Mouse (Mus musculus) lung, postnatal 25 days (tissue): ENCODE results near the gene Gjb2.

Experiments used
- DNase-seq: peaks from one replicate; pipeline ENCODE4 v3.0.0; 2022; ENCODE audit warnings: low spot score

Gene Gjb2

DNA sequence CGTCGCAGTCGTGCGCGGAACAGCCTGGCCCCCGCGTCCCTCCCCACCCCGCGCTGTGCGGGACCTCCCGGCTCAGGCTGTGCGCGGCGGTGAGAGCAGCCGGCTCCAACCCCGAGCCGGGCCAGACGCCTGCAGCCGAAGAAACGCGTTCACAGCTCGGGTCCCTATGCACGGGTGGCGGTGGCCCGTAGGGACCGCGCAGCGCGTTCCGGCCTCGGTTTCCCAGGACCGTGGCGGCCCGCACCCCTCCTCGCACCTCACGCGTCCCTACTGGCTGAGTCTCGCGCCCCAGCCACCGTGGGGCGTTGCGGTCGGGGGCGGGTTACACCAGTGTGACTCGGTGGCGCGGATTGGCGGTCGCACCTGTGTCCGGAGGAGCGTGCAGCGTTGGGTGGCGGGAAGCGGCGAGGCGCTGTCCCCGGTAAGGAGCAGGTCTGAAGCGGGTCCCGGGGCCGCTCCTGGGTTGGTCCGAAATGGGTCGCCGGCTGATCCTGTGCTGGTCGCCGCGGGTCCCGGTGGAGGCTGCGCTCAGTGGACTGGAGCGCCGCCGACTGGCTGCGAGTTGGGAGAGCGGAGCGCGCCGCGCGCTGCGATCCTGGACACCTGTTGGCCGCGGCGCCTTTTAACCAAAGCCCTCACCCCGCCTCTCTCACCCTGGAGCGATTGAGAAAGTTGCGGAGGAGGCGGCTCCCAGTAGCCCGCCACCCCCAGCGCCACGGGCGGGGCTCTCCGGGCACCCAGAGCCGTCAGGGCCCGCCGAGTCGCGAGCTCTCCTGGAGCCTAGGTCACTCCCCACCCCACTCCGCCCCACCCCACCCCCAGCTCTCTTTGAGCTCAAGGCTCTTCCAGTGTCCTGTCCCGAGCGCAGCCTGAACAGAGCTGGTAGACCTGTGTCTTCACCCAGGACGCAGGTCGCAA lies at the start of gene Gjb2:
Gjb2 (minus strand) TSS at position 597 of the 918 bp plus-strand sequence.
- DNase-seq = peak; percentile 65

DNA sequence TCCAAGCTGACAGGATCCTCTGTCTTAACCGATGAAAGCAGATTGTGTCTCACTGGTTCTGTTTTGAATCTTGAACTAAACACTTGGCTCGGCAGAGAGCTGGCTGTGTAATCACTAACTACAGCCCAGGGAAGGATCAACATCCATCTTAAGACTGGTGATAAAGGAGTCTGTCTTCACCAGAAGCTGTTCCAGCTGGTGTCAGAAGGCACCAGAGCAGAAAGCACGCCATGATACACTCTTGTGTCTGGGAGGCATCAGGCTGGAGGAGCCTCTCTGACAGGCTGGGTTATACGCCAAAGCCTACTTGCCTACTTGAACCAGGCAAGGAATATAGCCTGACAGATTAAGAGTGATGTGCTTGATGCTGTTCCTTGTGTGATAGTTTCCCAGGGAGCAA lies 41.2 kb upstream of the Gjb2 start:
- DNase-seq = no peak

DNA sequence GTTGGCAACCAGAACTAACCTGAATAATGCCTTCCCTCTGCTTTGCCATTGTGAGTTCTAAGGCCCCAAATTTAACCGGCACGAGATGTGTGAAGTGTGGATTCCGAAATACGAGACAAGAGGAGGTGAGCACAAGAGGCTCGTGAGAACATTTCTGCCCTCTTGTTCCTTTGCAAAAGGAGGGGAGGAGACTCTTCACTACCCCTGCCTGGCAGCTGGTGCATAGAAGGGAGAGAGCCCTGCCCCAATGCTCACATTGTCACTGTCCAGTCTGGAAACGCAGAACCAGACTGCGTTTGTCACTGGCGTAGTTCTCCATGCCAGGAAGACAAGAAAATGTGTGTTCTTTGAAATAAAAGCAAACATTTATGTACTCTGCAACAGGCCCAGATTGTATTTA lies 30.8 kb upstream of the Gjb2 start:
- DNase-seq = no peak

DNA sequence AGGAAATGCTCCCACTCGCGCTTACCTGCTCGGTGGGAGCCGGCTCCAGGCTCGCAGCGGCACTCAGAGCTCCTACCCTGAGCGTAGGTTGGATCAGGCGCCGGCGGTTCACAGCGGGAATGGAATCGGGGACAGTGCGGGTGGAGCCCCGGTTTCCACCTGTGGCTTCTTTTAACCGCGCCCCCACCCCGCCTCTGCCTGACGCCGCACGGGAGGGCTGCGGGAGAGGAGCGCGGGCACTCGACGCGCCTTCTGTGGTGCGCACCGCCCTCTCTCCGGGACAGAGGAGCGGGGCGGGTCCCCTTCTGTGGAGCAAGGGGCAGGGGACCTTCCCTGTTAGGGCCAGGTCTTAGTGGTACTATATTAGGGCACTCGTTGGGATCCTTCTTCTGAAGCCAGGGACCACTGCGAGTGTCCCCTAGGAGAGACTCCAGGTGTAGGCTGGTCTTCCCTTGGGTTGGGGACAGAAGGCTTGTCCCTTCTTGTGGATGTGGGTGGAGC lies 28.7 kb upstream of the Gjb2 start, which contains the start of gene Gjb6:
Gjb6 (minus strand) TSS at position 451 of the 501 bp plus-strand sequence.
- no peak for DNase-seq

DNA sequence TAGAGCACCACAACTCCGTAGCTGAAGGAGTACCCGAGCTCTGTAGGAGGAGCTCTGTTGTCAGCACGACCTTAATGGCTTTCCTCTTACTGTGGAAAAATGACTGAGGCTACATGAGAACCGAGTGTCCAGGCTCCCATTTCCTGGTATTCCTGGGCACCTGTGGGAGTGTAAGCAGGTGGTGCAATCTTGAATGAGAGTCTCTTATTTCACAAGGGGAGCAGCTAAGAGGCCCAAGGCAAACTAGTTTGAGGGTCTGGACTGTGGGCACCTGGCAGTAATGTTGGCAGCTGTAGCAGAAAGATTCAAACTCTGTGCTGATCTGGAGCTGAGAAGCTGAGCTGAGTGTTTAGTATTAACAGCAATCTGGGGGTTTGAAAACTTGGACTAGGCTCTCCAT lies 22.9 kb upstream of the Gjb2 start:
- peak; percentile 36 for DNase-seq

DNA sequence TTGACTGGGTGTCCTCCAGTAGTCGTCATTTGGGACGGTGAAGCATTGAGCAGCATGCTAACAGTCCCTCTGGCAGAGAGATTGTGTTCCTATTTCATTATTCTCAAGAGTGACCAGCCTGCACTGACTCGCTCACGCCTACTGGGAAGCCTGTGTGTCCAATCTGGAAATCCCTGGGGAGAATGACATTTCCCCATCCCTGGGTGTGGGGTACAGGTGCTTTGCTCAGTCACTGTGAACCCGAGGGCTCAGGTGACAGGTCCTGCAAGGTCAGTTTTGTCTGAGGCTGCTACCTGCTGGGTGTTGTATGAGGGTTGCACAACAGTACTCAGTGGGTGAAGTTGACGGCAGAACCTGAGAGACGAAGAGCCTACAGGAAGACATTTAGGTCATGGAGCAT lies 17.8 kb upstream of the Gjb2 start:
- DNase-seq = no peak

DNA sequence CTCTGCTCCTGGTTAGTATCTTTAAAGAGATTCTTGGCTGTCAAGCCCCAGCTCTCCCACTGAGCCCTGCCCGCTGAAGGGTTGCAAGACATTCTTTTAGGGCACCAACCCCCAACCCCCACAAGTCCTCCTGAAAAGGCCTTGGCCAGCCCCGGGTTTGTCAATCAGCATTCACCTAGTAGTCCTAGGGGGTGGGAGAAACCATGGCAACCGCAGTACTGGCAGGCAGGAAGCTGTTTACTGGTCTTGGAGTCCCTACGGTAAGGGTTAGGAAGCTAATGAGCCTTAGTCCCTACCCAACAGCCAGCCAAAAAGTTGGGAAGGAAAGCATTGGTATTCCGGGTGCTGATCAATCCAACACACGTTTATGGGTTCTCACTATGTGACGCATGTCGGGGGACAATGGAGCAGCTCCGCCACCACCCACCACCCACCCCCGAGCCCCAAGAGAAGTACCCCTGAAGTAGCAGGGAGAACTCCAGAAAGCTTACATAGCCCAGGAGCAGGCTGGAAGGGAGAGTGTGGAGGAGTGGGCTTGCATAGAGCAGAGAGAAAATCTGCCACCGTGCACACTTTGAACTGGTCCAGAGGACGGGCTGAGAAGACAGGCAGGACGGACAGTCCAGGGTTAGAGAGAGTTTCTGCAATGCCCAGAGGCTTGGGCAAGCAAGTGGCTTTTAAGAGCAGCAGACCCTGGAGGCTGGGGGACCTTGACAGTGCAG lies 11.5 kb upstream of the Gjb2 start, which contains the start of gene Gm4491:
Gm4491 (minus strand) TSS at position 61 of the 722 bp plus-strand sequence.
- no peak for DNase-seq

DNA sequence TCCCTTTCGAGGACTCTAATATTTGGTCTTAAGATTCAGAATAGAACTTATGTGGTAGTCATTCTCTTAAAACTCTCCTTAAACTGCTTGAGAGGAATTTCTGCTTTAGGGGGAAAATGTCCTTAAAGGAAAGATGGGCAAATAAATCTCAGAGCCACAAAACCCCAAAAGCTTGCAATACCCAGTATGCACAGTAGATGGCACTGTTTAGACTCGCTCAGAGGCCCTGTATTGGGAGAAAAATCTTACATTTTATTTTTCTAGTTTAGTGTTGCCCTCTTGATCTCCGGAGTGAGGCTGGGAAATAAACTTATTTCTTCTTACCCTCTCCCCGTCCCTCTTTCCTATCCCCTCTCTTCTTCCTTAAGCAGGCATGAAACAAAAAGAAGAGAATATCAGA lies 4.7 kb upstream of the Gjb2 start:
- peak; percentile 27 for DNase-seq

DNA sequence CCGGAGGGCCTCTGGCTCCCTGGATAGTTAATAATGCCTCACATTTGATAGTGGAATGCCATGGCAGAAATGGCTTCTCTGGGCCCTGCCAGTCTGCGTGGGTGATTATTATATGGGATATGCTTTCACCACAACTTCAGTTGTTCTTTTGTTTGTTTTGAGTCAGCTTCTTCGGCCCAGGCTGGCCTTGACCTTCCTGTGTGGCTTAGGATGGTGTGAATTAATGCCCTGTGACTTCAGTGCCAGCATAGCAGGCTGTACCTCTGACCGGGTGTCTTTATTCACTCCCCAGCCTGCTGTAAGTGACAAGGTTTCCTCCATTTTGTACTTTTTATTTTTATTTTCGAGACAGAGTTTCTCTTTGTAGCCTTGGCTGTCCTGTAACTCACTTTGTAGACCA lies 3.4 kb upstream of the Gjb2 start:
- DNase-seq = no peak

DNA sequence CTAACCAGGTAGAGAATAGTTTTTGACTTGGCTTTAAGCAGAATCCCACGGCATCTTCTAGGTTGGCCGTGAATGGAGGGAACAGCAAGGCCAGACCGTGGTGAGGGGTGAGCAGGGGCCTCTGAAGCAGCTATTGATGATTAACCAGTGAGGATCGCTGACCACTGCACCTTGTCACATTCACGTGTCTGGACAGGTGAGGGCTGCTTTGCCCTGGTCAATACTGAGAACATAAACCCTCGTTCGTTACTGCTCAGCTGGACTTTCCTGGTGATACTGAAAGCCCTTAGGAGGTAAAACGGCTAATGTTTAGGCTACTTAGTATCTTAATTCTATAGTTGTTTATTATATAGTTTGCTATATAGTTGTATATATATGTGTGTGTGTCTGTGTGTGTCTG lies 2.6 kb upstream of the Gjb2 start:
- DNase-seq = no peak

DNA sequence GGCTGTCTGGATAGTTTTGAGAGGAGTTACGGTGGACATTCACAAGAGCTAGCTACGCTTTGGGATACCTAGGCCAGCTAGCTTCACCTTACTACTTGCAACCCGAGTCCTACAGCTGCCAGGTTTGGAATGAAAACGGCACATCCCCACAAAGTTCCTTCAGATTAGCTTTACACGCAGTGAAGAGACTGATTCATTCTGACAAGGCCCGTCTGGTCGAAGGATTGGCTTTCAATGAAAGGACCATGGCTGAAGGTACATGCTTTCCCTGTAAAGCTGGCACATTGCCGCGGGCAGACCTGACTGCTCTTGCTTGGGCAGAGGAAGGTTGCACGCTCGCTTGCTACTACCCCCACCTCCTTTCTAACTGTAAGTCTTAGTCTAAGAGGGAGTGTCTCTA lies 1.2 kb upstream of the Gjb2 start:
- no peak for DNase-seq

DNA sequence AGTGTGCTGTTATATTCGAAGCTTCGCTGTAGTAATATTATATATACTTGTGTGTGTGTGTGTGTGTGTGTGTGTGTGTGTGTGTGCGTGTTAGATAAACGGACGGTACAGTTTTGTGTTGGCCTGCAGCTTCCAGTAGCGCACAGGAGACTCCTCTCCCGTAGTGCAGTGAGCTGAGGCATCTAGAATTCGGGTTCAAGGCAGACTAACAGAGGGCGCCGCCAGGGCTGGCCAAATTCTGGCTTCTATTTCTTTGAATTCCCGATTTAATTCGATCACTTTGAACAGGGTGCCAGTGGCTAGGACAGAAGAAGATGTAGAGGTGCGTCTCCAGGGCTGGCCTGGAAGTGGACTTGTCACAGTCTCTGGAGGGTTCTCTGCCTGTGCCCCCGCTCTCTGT lies 609 bp upstream of the Gjb2 start:
- no peak for DNase-seq

DNA sequence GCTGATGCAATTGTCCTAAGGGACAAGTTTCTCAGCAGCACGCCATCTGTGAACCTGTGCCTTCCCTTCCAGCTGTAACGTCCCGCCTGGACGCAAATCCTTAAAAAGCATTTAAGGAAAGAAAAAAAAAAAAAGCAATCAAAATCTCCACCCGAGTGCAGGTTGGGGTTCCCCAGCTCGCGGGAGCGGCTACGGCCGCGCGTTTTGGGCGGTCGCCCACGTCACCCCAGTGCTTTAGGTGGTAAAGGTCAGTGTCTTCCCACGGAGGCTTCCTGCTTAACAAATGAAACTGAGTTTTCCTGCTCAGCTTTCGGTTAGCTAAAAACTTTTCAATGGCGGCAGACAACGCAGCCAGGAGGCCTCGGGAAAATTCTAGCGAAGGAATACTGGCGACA lies 794 bp downstream of the Gjb2 start:
- DNase-seq = no peak

DNA sequence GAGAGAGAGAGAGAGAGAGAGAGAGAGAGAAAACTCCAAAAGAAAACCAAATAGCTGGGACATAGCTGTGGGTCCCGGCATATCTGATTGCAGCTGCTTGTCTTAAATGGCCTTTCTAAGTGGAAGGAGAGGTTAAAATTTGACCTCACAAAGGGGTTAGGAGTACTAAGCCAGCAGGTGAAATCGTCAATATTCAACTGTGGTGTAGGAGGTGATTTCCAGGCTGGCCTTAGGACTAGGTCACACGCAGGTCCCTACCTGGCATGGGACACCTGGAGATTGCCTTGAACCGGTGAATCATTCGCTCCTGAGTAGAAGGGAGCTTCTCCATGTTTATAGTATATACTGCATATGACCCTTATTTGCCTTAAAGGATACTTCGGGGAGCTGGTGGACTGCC lies 1.4 kb downstream of the Gjb2 start:
- DNase-seq = no peak

DNA sequence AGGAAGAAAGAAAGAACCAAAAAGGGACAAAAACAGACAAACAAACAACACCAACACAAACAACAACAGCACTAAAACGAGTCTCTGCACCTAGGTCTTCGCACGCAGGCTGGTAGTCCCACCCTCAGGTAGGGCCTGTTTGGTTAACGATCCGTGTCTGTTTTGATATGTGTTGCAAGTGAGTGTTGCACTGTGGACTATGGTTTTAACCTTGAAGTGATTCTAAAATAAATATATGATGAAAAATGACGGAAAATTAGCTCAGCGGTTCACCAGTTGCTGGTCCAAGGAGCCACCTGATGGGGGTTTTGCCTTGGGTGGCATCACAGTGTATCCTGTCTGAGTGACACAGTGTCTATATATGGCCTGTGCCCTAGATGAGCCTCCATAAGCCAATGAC lies 2.9 kb downstream of the Gjb2 start:
- DNase-seq = no peak

DNA sequence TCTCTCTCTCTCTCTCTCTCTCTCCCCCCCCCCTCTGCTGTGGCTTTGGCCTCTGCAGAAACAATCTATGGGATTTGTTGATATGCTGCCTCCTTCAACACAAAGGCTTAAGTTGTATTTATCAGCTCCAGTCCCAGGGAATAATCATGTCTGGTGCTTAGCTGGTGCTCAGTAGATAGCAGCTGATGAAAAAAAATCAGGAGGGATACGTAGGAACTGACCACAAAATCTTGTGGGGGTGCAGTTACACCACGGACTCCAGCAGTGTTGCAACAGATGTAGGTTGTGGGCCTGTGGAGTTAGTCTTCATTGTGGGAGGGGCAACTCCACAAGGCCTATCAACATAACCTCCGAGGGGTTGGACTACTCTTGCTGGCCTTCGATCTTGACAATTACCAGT lies 8.6 kb downstream of the Gjb2 start:
- DNase-seq = no peak

DNA sequence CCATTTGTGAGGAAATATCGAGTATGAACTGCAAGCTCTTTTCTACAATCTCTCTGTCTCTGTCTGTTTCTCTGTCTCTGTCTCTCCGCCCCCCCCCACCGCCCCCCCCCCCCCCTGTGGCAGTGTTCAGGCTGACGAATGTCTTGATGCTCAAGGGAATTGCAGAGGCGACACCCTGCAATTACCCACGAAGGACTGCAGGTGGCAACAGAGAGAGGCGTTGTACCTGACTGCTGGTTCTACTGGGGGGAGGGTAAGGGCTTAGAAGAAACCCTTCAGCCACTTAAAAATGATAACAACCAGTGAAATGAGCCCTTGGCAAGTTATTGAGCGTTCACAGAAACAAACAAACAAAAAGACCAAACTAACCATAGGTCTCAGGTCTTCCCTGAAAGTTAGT lies 11.5 kb downstream of the Gjb2 start:
- DNase-seq = peak; percentile 48

DNA sequence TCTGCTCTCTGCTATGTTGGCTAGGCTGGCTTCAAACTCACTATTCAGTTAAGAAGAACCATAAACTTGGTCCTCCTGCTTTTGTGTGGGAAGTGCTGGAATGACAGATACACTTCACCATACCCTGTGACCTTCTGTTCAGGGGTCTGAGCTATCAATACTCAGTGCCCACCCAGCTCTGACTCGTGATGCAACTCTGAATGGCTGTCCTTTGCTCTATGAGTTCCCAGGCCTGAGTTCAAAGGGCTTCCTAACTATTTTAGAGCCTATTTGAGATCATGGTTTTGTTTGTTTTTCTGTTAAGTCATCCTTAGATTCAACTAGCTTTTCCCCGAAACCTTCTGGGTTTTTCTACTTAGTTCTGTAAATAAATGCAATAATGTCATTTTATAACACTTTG lies 14.5 kb downstream of the Gjb2 start:
- DNase-seq = no peak

DNA sequence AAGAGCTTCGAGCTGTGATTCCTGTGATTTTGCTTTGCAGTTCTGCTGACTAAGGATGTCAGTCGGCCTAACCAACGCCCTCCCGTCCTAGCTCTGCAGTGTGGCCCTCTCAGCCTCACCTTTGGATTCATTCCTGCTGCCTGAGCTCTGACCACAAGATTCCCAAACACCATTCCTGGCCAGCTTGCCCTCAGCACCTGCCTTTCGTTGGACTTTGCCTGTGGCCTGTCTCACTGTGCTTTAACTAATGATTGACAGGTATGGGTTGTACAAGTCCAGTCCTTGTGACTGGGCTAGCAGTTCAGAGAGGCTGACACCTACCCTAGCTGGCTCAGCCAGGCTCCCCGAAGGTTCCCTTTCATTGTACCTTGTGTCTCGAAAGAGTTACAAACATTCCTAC lies 15.4 kb downstream of the Gjb2 start:
- DNase-seq = no peak

DNA sequence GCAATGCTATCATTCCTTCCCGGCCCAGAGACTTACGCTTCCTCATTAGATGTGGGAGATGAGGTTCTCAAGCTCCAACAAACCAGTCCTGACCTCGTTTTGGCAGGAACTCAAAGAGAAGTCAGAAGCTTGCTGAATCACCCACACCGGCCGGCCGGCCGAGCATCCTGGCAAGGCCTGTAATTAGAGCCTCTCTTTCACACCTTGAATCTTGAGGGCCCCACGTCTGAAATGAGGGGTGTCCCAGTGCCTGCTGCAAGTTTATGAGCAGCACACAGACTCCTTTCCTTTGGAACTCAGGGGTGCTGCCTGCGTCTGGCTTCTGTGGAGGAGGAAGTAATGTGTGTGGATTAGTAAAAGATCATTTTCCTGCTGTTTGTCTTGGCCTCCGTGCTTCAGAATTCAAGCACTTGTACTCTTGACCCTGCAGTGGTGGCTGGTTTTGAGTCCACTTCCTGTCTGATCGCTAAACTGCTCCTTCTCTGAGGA lies 20.3 kb downstream of the Gjb2 start:
- peak; percentile 34 for DNase-seq

DNA sequence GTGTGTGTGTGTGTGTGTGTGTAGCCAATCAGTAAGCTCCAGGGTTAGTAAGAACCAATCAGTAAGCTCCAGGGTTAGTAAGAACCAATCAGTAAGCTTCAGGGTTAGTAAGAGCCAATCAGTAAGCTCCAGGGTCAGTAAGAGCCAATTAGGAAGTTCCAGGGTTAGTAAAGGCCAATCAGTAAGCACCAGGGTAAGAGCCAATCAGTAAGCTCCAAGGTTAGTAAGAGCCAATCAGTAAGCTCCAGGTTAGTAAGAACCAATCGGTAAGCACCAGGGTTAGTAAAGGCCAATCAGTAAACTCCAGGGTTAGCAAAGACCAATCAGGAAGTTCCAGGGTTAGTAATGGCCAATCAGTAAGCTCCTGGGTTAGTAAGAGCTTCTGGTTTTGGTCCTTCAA lies 21.6 kb downstream of the Gjb2 start:
- no peak for DNase-seq

DNA sequence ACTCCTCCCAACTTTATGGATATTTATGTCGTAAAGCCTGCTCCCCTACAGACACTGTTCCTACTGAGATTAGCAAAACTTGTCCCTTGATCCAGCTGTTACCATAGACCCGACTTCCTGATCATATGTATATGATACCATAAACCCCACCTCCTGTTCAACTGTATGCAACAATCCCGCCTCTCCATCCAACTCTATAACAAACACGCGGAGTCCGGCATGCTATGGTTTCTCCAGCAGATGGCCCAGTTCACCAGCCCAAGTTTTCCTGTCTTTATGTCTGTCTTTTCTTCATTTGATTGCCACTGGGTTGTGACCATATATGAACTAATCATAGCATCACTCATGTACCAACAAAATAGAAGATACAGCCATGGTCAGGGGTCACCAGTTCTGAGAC lies 29.0 kb downstream of the Gjb2 start:
- DNase-seq = no peak

DNA sequence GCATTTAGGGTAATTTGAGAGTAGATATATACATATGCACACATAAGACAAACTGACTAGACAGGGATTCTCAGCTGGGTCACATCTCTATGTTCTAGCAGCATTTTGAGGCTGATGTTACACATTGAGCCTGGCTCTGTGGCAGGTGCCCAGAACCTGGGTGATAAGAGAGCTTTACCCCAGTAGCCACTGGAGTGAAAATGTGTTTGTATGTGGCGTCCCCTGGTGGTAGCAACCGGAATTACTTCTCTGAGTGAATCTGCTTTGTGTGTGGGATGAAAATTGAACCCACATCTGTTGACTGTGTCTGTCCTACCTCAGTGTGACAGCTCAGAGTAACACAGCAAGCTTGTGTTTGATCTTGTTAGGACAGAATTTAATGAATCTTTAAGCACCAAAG lies 34.6 kb downstream of the Gjb2 start:
- peak; percentile 27 for DNase-seq
